Mouse (Mus musculus) gastrocnemius, postnatal 10 days (tissue): Measurements from ENCODE around the gene Atp6ap2. TPM values are rescaled to one million over a fixed set of nuclear protein-coding genes. Genes with fewer than 3 reads are reported as not detected.
"Not testable (repeated sequence)": the region's sequence is repeated elsewhere in the genome, so short reads cannot be mapped to it uniquely, and the experiment has no call there.

Experiments used
- DNase-seq: peaks from one replicate; pipeline ENCODE4 v3.0.0; 2021; ENCODE audit warnings: mixed read lengths
- long read RNA-seq, 2 experiments: library from polyadenylated mRNA; stranded (forward); transcript quantifications; one replicate each; pipeline ENCODE4 v2.0.0; 2021
- total RNA-seq, 2 experiments: library from RNA; stranded (reverse); gene quantifications; 2 replicates each; pipeline ENCODE4 v1.2.3; 2021

Atp6ap2 gene
- total RNA-seq: 10 to 100 TPM; 14.9 to 19.9 TPM
- long read RNA-seq, experiment 1, transcript Atp6ap2-201 (9 exons, 2,324 nt): major isoform, 35 of 39 reads
- long read RNA-seq, experiment 1, partial matches to known transcripts: 2 of 39 reads
- long read RNA-seq, experiment 1, other reads (novel, unspliced or antisense): 2 of 39 reads
- long read RNA-seq, experiment 2, transcript Atp6ap2-201 (9 exons, 2,324 nt): major isoform, 30 of 31 reads
- long read RNA-seq, experiment 2, partial matches to known transcripts: 0 of 31 reads
- long read RNA-seq, experiment 2, other reads (novel, unspliced or antisense): 1 of 31 reads

DNA sequence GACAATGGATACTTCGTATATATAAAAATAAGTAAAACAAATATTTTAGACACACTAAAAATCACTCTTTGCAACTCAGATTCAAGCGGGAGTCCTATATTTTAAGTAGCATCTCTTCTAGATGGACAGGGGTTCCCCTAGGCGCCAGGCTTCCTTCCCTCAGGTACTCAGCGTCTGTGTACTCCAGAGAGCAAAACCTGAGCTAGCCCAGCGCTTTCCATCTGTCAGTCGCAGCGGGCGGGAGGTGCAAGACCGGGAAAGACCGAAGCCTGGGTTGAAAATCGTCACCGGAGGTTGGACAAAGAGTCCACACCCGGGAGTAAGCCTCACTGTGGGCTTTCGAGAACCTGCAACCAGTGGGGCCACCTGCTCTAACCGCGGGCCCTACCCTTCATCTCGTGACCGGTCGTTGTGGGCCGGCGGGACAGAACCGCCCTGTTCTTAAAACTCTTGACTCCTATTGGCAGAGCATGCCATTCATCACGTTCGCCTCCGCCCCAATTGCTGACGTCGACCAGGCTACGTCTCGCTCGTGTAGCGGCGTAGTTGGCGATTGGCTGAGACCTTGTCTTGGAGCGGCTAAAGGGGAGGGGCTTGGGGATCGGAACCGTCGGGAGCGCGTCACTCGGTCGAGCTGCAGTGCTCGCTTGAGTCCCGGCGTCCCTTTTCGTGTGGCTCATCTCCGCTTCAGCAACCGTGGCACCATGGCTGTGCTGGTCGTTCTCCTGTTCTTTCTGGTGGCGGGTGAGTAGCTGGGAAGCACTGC, at the start of gene Atp6ap2:
TSS of gene Atp6ap2 (plus strand) at position 610 of the 766 bp plus-strand sequence.
- peak; percentile 82 for DNase-seq

DNA sequence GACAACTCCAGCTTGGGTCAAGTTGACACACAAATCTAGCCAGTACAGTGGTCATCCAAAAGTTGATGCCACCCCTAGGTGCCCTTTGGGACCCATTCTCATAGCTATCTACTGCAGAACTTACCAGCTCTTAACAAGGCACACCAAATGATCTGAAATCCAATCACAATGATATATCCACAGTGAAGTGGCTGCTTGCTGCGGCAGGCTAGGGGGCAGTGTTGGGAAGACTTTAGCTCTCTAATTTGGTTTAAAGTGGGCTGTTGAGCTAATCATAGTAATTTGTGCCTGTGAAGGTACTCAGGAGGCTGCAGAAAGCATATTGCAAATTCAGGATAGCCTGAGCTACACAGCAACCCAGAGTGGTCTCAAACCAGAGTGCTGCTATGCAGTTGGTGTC, 43.2 kb upstream of the Atp6ap2 start:
- no peak for DNase-seq

DNA sequence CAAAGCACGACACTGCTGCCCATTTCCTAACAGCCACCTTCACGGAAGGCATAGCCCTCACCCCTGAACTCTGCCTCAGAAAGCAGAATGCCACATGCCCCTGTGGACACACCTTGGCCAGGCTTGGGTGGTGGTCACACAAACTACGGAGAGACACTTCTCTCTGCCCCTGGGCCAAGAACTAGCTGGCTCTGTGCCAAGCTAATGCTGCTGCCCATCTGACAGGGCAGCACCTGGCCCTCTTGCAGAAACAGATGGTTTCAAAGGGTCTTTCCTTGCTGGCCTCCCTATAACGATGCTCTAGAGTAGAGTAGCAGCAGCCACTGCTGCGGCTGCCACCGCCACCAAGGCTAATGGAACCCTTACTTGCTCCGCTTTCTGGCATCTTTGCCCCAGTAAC, 30.5 kb upstream of the Atp6ap2 start:
- no peak for DNase-seq

DNA sequence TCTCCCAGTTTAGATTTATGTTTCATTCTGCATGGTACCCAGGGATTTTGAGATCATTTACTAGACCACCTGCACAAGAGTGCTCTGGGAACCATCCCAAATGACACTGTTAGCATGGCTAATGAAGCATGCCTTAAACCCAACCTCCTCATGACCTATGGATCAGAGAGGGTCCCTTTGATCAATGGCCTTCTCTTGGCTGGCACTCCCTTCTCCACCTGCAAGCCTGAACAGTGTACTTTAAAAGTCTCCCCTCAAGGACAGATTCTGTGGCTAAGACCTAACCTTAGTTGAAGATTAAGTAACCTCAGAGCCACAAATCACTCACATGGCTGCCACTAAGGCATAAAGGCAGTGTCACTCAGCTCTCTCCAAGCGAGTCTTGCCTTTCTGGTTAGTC, 16.2 kb upstream of the Atp6ap2 start:
- no peak for DNase-seq

DNA sequence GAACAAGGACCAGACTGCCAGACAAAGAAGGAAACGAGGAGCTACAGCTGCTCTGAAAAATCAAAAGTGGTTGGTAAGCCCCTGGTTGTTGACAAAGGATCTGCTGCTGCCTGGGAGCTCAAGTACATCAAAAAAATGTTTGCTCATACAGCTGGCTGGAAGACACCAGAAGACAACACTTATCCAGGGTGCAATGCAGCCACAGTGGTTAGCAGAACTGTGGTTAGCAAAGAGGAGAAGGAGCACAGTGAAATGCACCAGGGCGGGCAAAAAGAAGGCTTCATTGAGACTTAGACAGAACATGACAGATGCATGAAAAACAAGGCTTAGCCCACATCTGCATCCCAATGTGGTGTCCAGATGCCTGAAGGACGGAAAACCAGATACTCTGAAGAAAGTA, 9.7 kb upstream of the Atp6ap2 start:
- DNase-seq: no peak

DNA sequence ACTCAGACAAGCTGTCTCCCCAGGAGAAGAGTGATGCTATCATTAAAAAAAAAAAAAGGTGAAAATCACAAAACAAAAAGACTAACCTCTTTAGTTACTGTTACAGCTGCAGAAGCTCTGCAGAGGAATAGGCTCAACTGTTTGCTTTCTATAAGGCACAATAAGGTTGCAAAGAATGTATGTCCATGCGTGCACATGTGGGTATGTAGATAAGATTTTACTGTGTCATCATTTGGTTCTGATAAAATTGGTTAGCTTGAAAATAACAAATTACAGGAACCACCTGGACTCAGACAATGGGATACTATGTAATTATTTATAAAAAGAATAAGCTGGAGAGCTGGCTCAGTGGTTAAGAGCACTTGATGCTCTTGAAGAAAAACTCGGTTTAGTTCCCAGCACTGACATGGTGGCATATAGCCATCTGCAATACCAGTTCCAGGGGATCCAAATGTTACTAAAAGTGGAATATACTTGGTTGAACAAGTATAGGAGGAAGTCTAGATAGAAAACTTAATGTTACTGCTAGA, 9.2 kb upstream of the Atp6ap2 start:
- no peak for DNase-seq

DNA sequence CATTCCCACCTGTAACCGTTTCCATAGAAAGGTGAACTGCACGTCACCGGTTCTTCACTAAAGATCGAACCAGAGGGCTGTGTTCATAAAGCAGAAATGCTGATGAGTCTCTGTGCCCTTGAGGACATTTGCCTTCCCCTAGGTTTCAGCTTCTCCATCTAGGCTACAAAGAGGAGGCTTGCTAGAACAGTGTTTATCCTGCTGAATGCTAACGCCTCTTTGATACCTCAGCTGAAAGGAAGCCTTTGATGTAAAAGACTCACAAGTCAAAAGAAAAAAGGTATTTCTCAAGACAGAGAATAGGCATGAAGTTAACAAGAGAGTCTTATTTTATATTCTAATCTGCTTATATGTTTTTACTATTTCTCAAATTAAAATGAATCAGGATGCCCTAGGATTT, 4.3 kb upstream of the Atp6ap2 start:
- DNase-seq: no peak

DNA sequence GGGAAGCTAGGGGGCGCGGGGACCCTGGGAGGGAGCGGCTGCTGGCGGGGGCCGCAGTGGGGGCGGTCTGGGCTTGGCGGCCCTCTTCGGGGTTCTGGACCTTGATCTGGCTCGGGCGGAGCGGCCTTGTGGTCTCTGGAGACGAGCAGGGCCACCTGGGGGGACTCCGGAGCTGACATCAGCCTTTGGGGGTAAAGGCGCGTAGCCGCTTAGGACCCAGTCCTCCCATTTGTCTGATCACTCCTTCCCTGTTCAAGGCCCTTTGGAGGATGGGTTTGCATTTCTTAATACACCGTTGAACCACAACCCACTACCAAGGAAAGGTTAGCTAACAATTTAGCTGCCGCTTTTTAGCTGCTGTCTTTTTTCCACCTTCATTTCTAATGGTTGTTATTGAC, 356 bp downstream of the Atp6ap2 start:
- DNase-seq: no peak

DNA sequence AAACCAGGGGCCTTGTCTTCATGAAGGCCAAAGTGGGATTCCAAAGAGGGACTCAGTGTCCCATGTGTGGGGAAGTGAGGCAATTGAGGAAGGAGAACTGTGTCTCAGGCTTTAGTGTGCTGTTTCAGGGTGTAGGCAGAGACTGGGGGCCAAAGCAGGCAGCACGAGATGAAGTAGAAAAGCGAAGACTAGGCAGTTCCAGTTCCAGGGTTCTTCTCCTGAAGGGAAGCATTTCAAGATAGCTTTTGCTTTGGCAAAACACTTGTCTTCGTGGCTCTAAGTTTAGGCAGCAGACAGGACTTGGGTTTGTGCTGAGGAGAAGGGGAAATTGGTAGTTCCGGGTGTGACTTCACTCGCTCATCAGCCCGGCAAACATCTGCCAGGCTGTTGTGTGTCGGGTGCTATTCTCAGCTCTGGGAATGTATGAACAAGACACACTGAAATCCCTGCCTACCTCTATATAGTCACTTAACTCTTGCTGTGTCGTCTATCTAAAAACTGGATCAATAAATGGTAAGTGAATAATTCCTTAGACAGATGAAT, 3.9 kb downstream of the Atp6ap2 start:
- DNase-seq: no peak

DNA sequence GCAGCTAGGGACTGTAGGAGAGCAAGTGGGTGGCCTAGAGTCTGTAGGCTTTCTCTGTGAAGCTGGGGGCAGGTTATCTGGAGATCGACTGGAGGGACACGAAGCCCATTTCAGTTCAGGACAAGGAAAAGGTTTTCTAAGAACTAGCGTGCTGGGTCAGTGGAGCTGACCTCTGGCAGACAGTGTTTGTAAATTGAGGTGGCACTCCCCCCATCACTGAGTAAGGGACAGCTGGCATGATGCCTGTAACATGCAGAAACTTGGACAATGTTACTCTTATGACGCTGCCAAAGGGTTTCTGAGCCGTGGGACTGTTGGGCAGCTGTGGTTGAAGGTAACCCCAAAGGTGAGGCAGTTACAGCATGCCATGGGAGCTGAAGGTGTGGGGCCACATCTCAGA, 4.4 kb downstream of the Atp6ap2 start:
- no peak for DNase-seq

DNA sequence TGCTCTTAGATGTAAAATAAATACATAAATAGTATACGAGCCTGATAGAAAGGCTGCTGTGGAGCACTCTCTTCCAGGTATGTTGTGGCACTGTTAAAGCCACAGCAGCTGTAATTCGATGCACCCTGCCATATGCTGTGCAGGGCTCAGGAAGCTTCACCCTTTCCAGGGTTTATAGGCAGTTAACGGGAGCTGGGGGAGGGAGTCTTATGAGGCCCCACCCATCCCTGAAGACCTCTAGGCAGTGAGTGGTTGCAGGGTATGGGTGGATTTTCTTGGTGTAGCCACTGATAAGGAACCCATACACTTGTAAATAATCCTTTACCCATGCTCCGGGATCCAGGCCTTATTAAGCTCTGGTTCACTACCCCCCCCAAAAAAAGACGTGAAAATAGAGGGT, 6.2 kb downstream of the Atp6ap2 start:
- no peak for DNase-seq

DNA sequence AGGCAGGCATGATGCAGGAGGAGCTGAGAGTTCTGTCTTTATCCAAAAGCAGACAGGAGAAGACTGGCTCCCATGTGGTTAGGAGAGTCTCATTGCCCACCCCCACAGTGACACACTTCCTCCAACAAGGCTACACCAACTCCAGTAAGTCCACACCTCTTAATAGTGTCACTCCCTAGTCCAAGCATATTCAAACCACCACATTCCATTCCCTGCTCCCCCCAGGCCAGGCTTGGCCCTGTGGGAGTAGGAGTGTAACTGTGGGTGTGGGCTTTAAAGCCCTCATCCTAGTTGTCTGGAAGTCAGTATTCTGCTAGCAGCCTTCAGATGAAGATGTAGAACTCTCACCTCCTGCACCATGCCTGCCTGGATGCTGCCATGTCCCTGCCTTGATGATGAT, 22.9 kb downstream of the Atp6ap2 start:
- DNase-seq: not testable (repeated sequence)

DNA sequence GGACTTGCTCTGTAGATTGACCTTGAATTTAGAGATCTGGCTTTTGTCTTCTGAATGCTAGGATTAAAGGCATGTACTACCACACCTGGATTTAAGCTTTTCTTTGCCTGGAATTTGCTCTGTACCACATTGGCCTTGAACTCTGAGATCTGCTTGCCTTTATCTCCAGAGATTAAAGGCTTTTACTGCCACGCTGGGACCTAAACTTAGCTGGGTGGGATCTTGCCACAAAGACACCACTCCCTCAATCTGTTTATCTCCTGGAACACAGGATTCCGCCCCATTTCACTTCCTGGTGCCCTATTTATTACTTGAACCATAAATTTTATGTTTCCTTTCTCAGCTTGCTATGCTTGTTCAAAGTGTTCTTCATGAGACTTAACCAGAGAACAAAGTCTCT, 23.6 kb downstream of the Atp6ap2 start:
- no peak for DNase-seq

DNA sequence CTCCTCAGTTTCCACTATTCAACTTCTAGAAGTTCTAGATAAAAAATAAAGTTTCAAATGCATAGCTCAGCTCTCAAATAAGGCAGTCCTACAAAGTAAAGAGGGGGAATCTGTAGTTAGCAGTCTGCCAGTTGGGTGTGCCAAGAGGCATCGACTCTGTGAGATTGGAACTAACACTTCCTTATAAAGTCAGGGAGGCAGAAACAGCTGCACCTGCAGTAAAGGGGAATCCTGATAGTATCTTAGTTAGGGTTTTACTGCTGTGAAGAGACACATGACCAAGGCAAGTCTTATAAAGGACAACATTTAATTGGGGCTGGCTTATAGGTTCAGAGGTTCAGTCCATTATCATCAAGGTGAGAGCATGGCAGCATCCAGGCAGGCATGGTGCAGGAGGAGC, 24.8 kb downstream of the Atp6ap2 start:
- not testable (repeated sequence) for DNase-seq

DNA sequence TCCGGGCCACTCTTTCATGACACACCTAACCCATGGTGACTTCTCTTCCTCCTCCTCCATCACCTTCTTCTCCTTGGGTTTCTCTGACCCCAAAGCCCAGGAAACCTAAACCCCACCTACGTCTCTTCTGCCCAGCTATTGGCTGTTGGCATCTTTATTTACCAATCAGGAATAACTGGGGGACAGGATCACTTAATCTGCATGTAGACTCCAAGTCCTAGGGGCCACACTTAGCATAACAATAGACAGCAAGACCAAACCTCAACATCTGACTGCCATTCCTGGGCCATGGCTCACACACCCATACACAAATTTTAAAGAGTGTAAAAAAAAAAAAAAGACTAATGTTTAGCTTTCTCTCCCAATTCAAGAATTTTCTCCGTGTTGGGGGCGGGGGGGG, 37.5 kb downstream of the Atp6ap2 start:
- no peak for DNase-seq

DNA sequence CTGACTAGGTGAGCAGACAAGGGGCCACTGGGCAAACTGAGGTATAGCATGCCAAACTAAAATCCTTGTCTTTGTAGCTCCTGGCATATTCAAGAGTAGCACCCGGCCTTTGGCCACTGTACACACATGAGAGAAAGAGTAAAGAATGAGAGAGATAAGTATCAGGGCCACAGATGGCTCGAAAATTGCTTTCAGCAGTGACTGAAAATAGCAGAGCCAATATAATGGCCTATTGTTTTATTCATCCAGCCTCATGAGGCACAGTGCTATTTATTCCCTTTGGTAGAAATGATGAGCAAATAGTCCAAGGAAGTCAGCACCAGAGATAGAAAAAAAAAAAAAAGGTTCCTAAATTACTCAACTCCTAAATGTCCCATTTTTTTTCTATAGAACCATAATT, 57.4 kb downstream of the Atp6ap2 start:
- no peak for DNase-seq

DNA sequence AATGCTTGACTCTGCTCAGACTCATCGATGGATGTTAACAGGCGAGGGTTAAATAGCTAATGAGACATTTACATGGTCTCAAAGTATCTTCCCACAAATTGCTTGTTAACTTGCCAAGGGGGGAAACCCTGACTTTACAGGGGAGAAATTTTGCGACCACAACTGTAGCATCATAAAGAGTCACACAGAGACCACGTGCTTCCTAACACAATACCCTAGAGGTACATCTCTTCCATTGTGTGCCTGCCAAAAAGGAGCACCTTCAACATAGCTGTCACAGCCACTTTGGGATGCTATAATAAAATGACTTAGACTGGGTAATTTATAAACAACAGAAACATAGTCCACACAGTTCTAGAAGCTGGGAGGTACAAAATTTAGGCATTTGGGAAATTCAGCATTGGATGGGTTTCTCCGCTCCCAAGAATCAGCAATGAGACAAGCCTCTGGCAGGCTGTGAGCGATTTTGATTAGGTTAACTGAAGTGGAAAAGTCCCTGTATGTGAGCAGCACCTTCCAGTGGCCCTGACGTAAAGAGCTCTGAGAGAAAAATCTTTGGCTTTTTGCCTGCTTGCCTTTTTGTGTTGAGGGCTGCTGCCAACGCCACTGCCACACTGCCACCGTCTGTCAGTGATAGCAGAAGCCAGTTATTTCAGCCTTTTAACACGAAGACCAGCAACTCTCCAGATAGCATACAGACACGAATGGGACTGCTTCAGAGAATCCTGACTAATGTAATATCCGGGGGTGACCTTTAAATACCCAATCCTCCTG, 58.1 kb downstream of the Atp6ap2 start:
- DNase-seq: no peak

DNA sequence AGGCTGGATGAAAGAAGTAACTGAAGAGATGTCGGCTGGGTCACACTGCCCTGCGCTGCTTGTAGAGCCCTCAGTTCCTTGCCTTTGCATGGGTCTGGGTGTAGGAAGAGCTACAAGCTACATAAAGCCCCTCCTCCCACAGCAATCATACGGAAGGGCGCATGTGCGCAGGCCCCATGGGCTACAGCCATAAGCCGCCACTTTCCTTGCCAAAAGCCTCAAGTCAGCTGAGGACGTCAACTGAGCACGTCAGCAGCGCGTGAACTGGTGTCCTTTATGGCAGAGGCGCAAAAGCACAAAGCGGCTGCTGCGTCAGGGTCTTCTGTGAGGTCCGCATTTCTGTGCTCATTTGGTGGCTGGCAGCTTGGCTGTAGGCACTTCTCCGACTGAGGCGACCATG, 64.3 kb downstream of the Atp6ap2 start:
- no peak for DNase-seq

DNA sequence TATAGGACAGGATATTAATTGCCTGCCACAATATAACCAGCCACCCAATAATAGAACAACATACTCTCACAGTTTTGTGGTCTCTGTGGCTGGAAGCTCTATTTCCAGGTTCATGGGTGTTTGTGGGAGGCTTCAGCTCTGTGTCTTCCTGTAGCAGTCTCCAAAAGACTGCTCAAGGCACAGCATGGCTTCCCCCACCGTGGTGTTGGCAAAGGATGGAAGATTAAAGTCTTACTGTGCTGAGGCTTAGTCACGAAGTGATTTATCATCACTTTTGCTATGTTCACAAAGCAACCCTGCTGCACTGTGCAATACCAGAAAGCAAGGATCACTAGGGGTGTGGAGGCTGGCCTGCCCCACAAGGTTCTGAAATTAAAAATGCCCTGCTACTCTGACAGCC, 66.3 kb downstream of the Atp6ap2 start:
- DNase-seq: no peak
